Mouse (Mus musculus) testis, postnatal 14 days (tissue): ENCODE data around the gene Gramd4.
A peak's percentile ranks its signal among the peaks of the same experiment; 100 is the strongest.

Experiments
- DNase-seq: peaks from one replicate; pipeline ENCODE4 v3.0.0; 2021; ENCODE audit warnings: low spot score

The Gramd4 gene

DNA sequence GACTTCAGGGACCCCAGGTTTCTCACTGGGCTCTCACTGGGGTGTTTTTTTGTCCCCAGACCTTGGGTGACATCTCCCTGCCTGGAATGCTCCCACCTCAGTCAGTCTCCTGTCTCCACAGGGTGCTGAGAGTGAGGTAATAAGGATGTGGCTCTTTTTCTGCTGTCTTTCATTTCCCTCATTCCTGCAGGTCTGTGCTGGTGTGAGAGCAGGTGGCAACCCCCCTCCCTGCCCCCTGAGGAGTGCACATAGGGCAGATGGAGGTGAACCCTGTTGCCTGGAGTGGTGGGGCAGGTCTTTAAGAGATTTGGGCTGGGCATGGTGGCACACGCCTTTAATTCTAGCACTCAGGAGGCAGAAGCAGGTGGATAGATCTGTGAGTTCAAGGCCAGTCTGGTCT, 13.7 kb downstream of the Gramd4 start:
- no peak for DNase-seq

DNA sequence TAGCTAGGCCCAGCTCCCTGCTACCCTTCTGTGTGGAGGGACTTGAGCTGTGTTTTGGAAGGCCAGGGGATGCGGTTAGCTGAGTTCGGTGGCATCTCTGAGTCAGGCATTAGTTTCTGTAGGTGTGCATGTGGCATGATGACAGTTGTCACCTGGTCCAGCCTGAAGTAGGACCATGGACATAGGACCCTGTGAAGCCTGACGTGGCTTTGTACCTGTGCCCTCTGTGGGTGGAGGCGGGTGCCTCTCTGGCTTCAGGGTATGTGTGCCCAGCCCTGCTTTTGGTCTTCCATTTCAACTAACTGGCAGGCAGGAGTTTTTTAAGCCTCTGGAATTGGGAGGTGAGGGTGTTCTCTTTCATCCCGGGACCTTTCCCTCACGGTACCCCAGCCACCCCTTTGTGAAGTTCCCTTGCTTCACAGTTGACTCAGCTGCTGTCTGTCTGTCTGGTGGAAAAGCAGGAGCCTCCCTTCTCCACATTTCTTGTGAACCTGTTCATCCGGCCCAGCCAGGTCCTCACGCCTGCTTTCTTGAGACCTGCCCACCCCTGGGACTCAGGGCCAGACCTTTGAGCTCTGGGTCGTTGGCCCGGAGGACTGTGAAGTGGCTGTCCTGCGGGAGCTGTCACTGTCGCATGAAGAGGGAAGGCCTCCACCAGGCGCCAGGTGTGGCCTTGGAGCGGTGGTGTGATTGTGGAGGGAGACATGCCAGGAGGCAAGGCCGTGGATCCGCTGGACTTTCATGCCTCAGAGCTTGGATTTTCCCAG, 16.9 kb downstream of the Gramd4 start:
- no peak for DNase-seq

DNA sequence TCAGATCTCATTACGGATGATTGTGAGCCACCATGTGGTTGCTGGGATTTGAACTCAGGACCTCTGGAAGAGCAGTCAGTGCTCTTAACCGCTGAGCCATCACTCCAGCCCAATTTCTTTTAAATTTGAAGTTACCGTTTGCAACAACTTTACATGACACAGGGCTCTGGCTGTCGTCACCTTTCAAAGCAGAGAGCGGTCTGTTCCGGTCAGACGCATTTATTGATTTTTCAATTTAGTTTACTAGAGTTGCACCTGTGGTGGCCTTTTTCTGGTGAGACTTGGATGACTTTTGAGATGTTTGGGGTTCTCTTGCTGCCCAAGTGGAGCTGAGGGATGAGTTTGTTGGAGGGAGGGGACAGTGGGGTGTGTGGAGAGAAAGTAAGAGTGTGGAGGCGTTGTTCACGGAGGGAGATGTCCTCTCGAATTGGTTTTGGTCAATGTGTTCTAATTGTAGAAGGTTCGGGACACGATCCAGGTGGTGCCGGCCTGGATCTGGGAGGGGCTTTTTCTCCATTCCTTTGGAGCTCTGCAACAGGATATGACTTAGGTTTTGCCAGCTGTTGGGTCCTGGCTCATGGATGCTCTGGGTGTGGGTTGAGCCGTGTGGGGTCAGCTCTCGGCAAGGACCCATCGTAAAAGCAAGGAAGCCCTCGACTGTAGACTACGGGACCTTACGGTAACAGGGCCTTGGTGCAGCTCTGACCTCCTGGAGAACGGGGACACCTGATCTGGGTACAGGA, 18.0 kb downstream of the Gramd4 start:
- no peak for DNase-seq

DNA sequence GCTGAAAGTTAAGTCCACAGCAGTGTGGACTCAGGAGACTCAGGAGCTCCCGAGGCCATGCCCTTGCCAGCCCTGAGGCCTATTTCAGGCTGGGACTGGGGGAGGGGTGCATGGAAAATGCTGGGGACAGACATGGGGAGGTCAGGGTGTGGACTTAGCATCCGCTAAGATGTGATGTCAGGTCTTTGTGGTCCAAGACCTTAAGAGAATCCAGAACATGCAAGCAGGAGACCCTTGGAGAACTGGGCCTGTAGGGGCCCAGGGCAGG, 18.5 kb downstream of the Gramd4 start:
- DNase-seq: no peak

DNA sequence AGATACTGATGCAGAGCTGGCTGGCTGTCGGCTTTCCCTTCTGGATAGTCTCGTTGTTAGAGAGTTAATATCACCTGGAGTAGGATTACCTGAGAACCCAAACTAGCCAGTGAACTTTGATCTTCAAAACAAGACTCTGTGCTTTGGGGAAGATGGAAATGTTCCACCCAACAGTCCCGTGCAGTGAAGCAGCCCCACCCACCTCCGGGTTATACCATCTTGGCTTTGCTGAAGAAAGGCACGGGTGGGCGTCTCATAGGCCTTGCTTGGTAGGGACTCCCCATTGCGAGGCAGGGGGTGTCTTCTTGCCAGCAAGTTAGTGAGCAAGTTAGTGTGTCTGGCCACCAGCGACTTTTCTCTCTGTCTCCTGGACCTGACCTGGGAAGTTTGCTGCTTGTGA, 18.9 kb downstream of the Gramd4 start:
- DNase-seq: no peak

DNA sequence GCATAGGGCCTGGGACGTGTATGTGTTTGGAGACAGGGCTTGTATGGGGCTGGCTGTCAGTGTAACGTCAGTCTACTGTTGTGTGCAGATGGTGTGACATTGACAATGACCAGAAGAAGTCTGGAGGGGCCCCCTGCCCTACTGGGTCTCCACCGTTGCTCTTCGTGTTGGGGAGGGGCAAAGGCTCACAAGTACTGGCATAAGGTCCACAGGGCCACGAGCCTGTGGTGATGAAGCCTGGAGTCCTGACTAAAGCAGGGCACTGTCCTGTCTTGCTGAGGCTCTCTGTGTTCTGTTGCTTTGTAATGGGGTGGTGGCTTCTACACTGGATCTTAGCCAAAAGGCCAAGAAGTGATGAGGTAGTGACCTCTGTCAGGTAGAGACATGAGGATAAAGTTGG, 20.4 kb downstream of the Gramd4 start:
- DNase-seq: no peak

DNA sequence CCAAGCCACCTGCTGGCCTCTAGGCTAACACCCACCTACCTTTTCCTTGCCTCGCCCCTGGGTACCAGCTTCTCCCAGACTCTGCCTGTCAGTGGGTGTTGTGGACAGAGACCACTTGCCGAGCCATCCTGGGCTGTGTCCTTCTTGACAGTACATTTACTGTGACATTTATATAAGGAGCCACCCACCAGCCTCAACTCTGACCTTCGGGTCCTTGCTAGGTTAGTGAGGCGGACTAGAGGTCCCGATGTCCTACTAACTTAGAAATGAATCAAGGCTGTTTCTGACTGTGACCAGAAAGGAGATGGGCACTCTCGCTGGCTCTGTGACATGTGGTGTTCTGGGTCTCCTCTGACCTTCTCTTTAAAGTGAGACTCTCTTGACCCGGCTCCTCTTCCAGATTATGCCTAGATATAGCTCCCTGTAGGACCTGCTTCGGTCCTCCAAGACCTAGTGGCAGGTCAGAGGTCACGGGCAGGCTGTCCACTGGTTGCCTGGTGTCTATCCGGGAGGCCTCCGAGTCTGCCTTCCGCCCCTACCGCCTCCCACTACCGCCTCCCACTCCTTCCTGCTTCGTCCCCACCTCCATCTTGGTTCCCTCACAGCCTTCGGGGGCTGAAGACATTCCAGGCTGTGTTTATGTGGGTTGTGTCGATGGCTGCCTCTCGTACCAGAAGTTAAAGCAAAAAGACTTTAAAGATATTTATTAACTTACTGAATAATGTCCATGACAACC, 21.2 kb downstream of the Gramd4 start:
- no peak for DNase-seq

DNA sequence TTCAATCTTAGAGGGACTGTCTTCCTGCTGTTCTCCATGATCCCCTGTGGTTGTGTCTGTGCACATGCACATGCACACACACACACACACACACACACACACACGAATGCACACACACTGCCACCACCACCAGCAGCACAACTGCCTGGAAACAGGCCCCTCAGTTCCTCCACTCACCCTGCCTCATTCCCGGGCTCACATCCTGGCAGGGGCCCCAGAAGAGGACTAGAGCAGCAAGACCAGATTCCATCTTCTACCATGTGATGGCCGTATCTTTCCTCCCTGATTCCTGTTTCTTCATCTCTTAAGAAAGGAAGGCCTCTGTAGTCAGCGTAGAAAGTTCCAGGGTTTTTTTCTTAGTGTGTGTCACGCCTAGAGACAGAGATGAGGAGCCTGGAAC, 22.0 kb downstream of the Gramd4 start:
- no peak for DNase-seq

DNA sequence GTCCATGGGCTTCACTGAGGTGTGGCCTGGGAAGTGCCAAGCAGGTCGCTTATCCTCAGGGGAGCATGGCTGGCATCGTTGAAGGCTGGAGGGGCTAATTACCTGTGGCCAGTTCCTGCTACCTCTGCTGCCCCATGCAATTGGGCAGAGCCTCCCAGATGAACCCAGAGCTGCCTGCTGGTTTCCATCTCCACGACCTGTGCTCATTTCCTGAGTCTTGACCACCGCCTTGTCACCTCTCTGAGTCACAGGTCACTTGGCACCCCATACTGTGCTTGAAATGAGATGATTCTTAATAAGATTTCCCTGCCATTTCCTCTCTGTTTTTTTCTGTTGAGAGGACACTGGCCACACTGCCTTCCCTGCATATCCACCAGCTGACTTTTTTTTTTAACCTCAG, 22.4 kb downstream of the Gramd4 start:
- no peak for DNase-seq

DNA sequence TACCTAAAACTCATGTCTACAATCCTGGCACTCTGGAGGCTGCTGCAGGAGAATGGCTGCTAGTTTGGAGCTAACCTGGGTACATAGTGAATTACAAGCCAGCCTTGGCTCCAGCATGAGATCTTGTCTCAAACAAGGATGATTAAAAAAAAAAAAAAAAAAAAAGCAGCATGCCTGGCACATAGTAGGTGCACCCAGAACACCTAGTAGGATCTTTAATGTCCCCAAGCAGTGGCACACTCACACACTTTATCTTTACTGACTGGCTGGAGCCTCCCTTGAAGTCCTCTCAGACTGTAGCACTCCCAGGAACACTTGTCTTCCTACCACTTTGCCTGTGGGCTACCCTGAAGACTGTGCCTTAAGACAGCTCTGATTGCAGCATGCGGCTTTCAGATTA, 22.9 kb downstream of the Gramd4 start:
- DNase-seq: no peak

DNA sequence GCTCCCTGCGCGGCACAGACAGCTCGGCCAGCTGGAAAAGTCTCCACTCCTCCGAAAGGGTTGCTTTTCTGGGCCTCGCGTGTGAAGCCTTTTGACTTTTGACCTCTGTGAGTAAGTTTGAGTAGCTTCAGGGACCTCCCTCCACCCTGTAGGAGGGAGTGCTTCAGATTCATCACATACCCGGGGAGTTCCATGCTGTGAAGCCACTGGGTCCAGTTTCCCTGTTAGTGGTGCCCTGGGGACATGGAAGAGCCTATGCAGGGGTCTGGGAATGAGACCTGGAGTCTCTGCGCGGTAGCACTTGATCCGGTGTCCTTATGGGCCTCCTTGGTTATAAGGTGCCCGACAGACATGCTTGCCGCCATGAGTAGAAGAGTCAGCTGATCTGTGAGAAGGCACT, 24.2 kb downstream of the Gramd4 start:
- DNase-seq: no peak

DNA sequence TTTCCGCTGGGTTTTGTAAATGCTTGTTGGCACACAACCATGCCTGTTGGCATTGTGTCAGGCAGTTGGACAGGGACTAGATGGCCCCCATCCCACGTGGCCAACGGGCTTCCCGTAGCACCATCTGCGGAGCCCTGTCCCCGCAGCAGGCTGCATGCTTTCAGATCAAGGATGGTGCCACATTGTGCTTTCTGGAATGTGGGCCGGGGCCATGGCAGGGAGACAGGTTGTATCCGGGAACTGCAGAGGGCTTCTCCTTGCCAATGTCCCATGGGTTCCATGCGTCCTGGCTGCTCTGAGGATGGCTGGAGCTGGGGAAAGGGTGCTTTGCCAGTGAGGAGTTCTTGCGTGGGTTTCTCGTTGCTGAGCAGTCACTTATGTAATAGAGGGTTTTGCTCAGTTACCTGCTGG, 25.1 kb downstream of the Gramd4 start:
- DNase-seq: no peak

DNA sequence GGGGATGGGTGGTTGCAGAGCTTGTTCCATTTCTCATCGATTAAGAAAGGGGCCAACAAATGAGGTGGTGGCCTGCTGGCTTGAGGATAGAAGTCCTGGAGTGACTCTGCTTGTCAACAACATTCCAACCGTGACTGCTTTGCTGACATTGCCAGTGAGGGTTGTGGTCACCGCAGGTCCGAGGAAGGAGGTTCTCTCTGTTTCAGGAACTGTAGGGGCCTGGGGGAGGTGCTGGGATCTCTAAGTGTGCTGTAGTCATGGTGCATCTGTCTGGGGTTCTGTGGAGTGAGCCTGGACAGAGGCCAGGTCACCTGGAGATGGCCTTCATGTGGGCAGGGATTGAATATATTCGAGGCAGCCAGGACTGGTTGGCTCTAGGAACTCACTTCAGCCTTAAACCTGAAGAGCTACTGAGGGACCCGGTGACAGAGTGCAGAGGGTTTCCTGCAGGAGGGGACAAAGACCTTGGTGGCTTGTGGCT, 25.8 kb downstream of the Gramd4 start:
- no peak for DNase-seq

DNA sequence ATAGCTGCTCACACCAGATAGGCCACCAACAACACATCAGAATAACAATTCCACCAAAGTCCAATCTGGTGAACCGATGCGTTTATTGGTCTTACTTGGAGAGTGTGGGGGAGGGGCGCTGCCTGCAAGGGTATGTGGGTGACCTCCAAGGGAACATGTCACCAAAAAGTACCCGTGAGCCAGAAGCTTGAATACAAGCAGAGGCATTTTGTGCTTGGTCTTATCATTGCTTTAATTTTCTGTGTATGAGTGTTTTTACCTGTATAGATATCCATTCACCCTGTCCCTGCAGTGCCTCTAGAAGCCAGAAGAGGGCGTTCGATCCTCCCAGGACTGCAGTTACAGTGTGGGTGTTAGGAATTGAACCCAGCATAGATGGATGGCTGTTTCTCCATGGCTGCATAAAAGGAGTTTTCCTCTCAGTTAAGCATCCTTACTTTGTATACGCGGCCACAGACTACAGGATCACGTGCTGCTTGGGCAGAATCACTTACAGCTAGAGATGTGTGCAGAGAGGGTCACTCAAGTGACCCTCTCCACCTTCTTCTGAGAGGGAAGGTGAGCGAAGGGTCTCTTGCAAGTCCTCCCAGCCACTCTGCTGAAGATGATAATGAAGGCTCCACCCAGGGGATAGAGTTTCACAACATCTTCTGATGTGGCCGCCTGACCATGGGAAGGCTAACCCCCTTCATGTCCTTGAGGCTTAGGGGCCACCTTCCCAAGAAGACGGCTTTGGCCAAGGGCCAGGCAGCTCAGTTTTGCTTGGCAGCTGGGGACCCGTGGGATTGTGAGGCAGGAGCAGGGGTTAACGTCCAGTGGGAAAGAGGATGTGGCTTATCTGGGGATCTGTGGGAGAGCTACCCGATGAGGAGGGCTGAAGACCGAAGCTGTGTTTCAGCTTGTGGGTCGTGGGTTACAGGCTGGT, 28.1 kb downstream of the Gramd4 start:
- DNase-seq: no peak

DNA sequence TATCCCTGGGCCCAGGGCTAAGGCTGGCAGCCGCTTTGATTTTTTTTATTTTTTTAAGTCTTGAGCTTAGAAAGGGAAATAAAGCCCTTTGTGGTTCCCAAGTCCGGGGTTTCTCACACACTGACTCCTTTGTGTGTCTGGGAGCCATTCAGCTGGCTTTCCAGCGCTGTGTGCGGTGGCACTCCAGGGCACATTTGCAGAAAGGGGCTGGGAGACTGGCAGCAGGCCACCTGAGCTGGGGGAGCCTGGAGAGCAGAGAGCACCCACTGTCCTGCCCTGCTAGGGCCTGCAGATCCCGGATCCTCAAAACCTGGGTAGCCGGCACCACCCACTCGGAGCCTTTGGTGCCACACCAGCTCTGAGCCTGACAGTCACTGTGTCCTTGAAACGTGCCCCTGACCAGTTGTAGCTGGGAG, 28.8 kb downstream of the Gramd4 start:
- DNase-seq: peak; percentile 16

DNA sequence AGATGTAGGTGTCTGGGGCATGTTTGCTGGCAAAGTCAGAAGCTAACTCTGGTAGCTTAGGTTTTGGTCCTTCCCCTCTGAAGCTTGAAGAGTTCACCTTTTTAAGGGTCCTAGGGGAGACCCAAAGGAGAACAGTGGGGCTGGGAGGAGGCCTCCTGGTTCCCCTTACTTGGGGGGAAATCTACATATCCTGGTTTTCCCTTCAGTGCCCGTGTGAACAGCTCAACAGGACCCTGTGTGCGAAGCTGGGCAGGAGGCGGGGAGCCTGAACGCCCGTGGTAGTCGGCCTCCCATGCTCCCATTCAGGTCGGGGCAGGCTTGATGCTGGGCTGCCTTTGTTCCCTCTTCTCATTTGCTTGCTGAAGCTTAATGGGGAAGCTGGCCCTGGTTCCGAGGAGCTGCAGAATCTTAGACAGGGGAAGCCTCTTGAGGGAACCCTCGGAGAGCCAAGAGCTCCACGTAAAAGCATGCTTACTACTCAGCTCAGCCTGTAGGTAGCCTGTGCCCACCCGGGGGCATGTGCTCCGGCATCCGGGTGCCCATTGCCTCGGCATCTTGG, 30.2 kb downstream of the Gramd4 start:
- DNase-seq: no peak

DNA sequence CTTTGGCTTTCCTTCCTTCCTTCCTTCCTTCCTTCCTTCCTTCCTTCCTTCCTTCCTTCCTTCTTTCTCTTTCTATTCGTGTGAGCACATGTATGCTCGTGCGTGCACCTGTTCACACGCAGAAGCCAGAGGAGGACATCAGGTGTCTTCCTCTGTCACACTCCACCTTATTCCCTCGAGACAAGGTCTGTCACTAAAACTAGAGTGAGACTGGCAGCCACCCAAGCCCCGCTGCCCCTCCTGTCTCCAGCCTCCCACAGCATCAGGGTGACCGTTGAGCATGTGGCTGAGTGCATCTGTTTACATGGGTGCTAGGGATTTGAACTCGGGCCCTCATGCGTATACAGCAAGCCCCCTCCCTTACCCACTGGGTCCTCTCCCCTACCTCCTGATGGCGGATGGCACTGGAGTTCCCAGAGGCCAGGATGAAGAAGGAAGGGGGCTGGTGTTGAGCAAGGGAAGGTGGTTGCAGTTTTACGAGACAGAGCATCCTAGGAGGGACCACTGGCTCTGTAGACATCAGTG, 30.8 kb downstream of the Gramd4 start:
- no peak for DNase-seq

DNA sequence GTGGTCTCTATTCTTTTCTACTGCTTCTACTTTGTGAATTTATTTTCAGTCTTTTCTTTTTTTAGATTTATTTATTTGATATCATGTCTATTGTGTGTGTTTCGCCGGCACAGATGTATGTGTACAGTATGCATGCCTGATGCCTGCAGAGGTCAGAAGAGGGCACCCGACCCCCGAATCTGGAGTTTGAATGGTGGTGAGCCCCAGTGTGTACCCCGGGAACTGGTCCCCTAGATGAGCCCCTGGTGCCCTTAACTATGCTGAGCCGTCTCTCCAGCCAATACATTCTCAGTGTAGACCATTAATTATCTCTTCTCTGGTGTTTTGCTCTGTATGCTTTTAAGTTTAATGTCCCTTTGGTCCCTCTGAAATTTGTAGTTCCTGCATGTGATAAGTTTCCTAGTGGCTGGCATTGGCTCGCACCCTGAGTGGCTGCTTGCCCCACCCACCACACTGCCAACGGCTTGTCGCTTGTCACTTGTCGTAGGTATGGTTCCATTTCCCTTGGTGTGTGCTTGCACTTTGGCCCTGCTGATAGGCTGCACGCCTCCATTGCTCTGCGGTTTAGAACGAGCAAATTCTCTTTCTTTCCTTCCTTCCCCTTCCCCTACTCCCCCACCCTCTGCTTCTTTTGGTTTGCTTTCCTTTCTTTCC, 31.7 kb downstream of the Gramd4 start:
- DNase-seq: no peak

DNA sequence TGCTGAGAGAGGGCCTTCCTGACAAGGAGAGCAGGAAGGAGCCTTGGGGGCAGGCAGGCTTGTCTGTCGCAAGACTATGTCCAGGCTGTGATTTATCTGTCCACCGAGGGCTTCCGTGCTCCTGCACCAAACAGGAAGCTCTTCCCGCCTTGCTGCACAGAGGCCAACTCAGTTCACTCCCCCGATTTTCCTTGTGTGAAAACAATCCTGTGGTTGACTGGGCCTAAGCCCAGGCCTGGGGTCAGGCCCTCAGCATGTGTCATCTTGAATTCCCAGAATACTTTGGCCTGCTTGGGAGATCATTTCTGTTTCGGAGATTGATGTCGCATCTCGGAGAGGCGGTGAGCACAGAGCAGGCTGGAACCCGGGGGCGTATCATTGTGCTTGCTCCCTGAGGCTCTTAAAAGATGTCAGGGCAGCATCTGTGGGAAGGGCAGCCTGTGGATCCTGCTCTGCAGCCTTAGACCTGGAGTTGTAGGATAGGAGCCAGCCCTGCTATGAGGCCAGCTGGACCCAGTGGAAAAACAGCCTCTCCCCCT, 32.6 kb downstream of the Gramd4 start:
- DNase-seq: peak; percentile 65

DNA sequence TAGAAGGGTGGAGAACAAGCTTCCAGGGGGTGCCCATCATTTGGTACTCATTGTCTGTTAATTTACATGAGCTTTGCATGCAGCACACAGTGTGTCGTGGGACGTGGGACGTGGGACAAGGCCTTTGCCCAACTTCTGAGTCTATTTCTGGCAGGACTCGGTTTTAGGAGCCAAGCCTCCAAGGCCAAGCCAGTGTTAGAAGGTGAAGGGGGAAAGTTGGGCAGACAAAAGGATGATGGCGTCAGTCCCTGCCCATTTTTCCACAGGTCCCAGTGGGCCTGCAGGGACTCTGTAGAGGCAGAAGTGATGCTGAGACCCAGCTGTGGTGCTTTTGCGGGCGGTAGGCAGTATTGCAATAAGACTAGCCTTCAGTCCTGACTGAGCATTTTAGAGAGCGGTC, 33.1 kb downstream of the Gramd4 start:
- no peak for DNase-seq
